Mouse (Mus musculus) CH12.LX (cell line): Measurements from ENCODE around the gene Ndufa13. TPM values are rescaled to one million over a fixed set of nuclear protein-coding genes. Genes with fewer than 3 reads are reported as not detected.
A peak's percentile ranks its signal among the peaks of the same experiment; 100 is the strongest.

Source experiments
- DNase-seq: peaks from one replicate; pipeline ENCODE4 v3.0.0-alpha.2; 2013; ENCODE audit errors: extremely low read depth
- H3K27ac ChIP-seq: 2 replicates; pipeline ENCODE4 v1.5.1; 2012; ENCODE audit warnings: low read depth, mild to moderate bottlenecking, control low read depth, moderate library complexity; ENCODE audit not compliant: insufficient read depth
- H3K27me3 ChIP-seq: replicated peaks from 2 replicates; pipeline ENCODE3; 2012; ENCODE audit warnings: inconsistent platforms
- H3K36me3 ChIP-seq, 2 experiments: replicated peaks in 1 of 2; 2 replicates each; pipeline versions ENCODE3 to v1.6.1; 2012; ENCODE audit warnings: inconsistent platforms in 1 of 2, low read length in 1 of 2, mild to moderate bottlenecking in 1 of 2, mixed read lengths in 1 of 2, moderate library complexity in 1 of 2; ENCODE audit not compliant: control insufficient read depth in 1 of 2, insufficient read depth in 1 of 2
- H3K4me1 ChIP-seq, 2 experiments: 2 replicates each; pipeline ENCODE4 v1.6.1; 2012; ENCODE audit warnings: inconsistent platforms in 1 of 2, moderate library complexity in 1 of 2; ENCODE audit not compliant: insufficient read depth in 2 of 2, control insufficient read depth in 1 of 2
- H3K4me2 ChIP-seq: 2 replicates; pipeline ENCODE4 v1.6.1; 2012; ENCODE audit warnings: low read depth, mild to moderate bottlenecking, control low read depth; ENCODE audit not compliant: poor library complexity, insufficient read depth, severe bottlenecking
- H3K4me3 ChIP-seq, 3 experiments: fragments of 150-350 bp in 1 of 3; sonication (generic) in 1 of 3; replicated peaks in 1 of 3; 2 replicates each; pipeline versions ENCODE3 to v1.5.1; 2011 to 2012; ENCODE audit warnings: low read depth in 2 of 3, low read length in 2 of 3, mild to moderate bottlenecking in 2 of 3, moderate library complexity in 2 of 3, control low read depth in 1 of 3, improper control_type of control experiment in 1 of 3, inconsistent platforms in 1 of 3, mixed read lengths in 1 of 3; ENCODE audit not compliant: poor library complexity in 1 of 3
- H3K79me2 ChIP-seq: replicated peaks from 2 replicates; pipeline ENCODE4 v1.6.1; 2012; ENCODE audit warnings: mild to moderate bottlenecking, moderate library complexity; ENCODE audit not compliant: control insufficient read depth, poor library complexity, insufficient read depth, severe bottlenecking; ENCODE audit errors: extremely low read depth
- H3K9ac ChIP-seq: 2 replicates; pipeline ENCODE4 v1.6.1; 2012; ENCODE audit warnings: low read depth, mild to moderate bottlenecking, control low read depth, moderate library complexity; ENCODE audit not compliant: insufficient read depth
- H3K9me3 ChIP-seq: replicated peaks from 2 replicates; pipeline ENCODE3; 2012; ENCODE audit warnings: low read length, inconsistent platforms, mixed read lengths
- MAFK ChIP-seq: IDR thresholded peaks from 2 replicates; pipeline ENCODE4 v1.6.1; 2011; ENCODE audit warnings: low read length, improper control_type of control experiment; ENCODE audit not compliant: insufficient replicate concordance
- NELFE ChIP-seq: IDR thresholded peaks from 2 replicates; pipeline ENCODE4 v1.6.1; 2011; ENCODE audit warnings: low read depth, low read length, improper control_type of control experiment
- NRF1 ChIP-seq: IDR thresholded peaks from 2 replicates; pipeline ENCODE4 v1.6.1; 2014; ENCODE audit warnings: low read depth, mild to moderate bottlenecking, inconsistent platforms, low read length, improper control_type of control experiment, moderate library complexity
- PAX5 ChIP-seq: IDR thresholded peaks from 2 replicates; pipeline ENCODE4 v1.6.1; 2012; ENCODE audit warnings: low read length, inconsistent platforms, mixed read lengths
- POLR2A ChIP-seq: IDR thresholded peaks from 2 replicates; pipeline ENCODE4 v1.6.1; 2011; ENCODE audit warnings: low read depth, mild to moderate bottlenecking, improper control_type of control experiment, low read length
- RCOR1 ChIP-seq: conservative IDR thresholded peaks from 2 replicates; pipeline ENCODE4 v1.6.1; 2012; ENCODE audit warnings: low read depth, mild to moderate bottlenecking, inconsistent platforms, low read length, improper control_type of control experiment
- SIN3A ChIP-seq: IDR thresholded peaks from 2 replicates; pipeline ENCODE4 v1.6.1; 2012; ENCODE audit warnings: low read length, improper control_type of control experiment, inconsistent platforms
- ZMIZ1 ChIP-seq: IDR thresholded peaks from 2 replicates; pipeline ENCODE4 v1.6.1; 2012; ENCODE audit warnings: low read depth, mild to moderate bottlenecking, inconsistent platforms, low read length, improper control_type of control experiment
- dilution Hi-C: fragments of 300-500 bp; cut with MboI; formaldehyde crosslinking; loops from 2 replicates; pipeline ENCODE4 v1.14.3; 2020; ENCODE audit warnings: low sequenced_read_pairs; ENCODE audit not compliant: extremely low pct_unique_long_range_greater_than_20kb, extremely low pct_ligation_motif_present
- in situ Hi-C: fragments of 300-500 bp; cut with MboI; formaldehyde crosslinking; loops from 3 replicates; pipeline ENCODE4 v1.14.3; 2019; ENCODE audit warnings: low sequenced_read_pairs, low pct_ligation_motif_present, low pct_unique_long_range_greater_than_20kb, mixed read lengths
- polyA plus RNA-seq: library from polyadenylated mRNA; unstranded; fragments of >175 nt; gene quantifications from 2 replicates; pipeline ENCODE4 v1.2.1, GENCODE M21; 2012; ENCODE audit warnings: low read depth; ENCODE audit not compliant: insufficient read length
- total RNA-seq, 2 experiments: library from RNA; depleted of rRNA; stranded (reverse); fragments of 300-350 nt in 1 of 2; fragments of >200 nt in 1 of 2; gene quantifications; 2 replicates each; pipeline ENCODE4 v1.2.3; 2012 to 2014

The Ndufa13 gene
- total and polyA plus RNA-seq, 3 experiments: 74.7 to 177 (median 90.1) TPM

- H3K27ac ChIP-seq: 0 out of 2 replicates have a peak overlapping the region, but pooled peaks have one; percentile 9
- H3K4me3 ChIP-seq: no peak overlapping the region
- no peak for DNase-seq
- dilution Hi-C loops: no loop called here
- H3K79me2 ChIP-seq: peaks cover 33% of the 10 kb centered on the region
- no peak overlapping the region for H3K9ac ChIP-seq
- in situ Hi-C loops: no loop called here
- no peaks in the 10 kb centered on the region for H3K9me3 ChIP-seq
- TF ChIP-seq MAFK (peak; percentile 82), SIN3A (no peak)
- H3K4me1 ChIP-seq: peaks cover 33 to 66% of the 10 kb centered on the region in 2 experiments
- H3K27me3 ChIP-seq: no peaks in the 10 kb centered on the region
- H3K36me3 ChIP-seq: peaks cover 31 to 70% of the 10 kb centered on the region in 2 experiments
- no peak overlapping the region for H3K4me2 ChIP-seq
Observed at GRCm38 (mm10) chr8:69936050-69936794, 33.9 kb upstream of the Ndufa13 start.

- Histone ChIP-seq H3K79me2 (peaks cover 30% of the 10 kb centered on the region), H3K9ac (no peak overlapping the region), H3K4me3 (no peak overlapping the region), H3K9me3 (no peaks in the 10 kb centered on the region), H3K27ac (no peak overlapping the region), H3K27me3 (no peaks in the 10 kb centered on the region), H3K4me2 (no peak overlapping the region), H3K36me3 (peaks cover 31 to 74% of the 10 kb centered on the region in 2 experiments), H3K4me1 (peaks cover 29 to 58% of the 10 kb centered on the region in 2 experiments)
- in situ Hi-C loops (no loop called here), dilution Hi-C loops (no loop called here)
- DNase-seq: no peak
- TF ChIP-seq POLR2A (peak; percentile 22; the same call in 1 of the 2 replicates), MAFK (no peak)
Observed at GRCm38 (mm10) chr8:69935431-69935830, 33.1 kb upstream of the Ndufa13 start.

GRCm38 (mm10) chr8:69934582-69934981, 32.2 kb upstream of the Ndufa13 start:
- Histone ChIP-seq H3K9me3 (no peaks in the 10 kb centered on the region), H3K27me3 (no peaks in the 10 kb centered on the region), H3K4me1 (peaks cover 21 to 50% of the 10 kb centered on the region in 2 experiments), H3K27ac (no peak overlapping the region), H3K4me2 (no peak overlapping the region), H3K79me2 (peaks cover 22% of the 10 kb centered on the region), H3K9ac (no peak overlapping the region), H3K36me3 (peaks cover 31 to 71% of the 10 kb centered on the region in 2 experiments), H3K4me3 (no peak overlapping the region)
- no peak for DNase-seq
- in situ Hi-C loops (no loop called here), dilution Hi-C loops (no loop called here)
- TF ChIP-seq RCOR1 (no peak), NELFE (no peak), PAX5 (no peak), ZMIZ1 (no peak), NRF1 (no peak), MAFK (no peak)
